Mouse (Mus musculus): ENCODE data around the gene Mogs.

DNA sequence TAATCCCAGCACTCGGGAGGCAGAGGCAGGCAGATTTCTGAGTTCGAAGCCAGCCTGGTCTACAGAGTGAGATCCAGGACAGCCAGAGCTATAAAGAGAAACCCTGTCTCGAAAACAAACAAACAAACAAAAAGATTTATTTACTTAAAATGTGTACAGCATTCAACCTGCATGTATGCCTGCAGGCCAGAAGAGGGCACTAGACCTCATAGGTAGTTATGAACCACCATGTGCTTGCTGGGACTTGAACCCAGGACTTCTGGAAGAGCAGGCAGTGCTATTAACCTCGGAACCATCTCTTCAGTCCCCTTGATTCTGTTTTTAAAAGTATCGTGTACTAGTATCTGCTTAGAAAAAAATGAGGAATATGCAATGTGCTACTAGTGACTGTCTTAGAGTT lies 12.1 kb downstream of the Mogs start:
- no peak for TF ChIP-seq TCF12 (IDR thresholded peaks at IDR 0.05; ENCODE audit: low read depth, low read length)
- TF ChIP-seq SMC3 (IDR thresholded peaks at IDR 0.05; ENCODE audit: low read depth, low read length): no peak
- TF ChIP-seq POLR2A (IDR thresholded peaks at IDR 0.05; ENCODE audit: low read depth, low read length): no peak
- peak; percentile 16 to 21; a peak in 2 of 4 replicates for TF ChIP-seq CTCF (conservative IDR thresholded peaks at IDR 0.05 in 1 of 2, IDR thresholded peaks at IDR 0.05 in 1 of 2; ENCODE audit: low read depth in 2 of 2, low read length in 2 of 2)
- TF ChIP-seq ETS1 (conservative IDR thresholded peaks at IDR 0.05; ENCODE audit: low read depth, low read length): no peak
- TF ChIP-seq EP300 (IDR thresholded peaks at IDR 0.05; ENCODE audit: low read length): no peak

Data from CH12.LX (cell line).